Mouse (Mus musculus) cerebellum, adult 2 months (tissue): ENCODE data around the gene Bmpr1a. TPM values are rescaled to one million over a fixed set of nuclear protein-coding genes. Genes with fewer than 3 reads are reported as not detected.

ENCODE experiments used
- DNase-seq, 2 experiments: peaks; one replicate each; pipeline ENCODE4 v3.0.0; 2021
- H3K27ac ChIP-seq: fragments of 200-500 bp; 2 replicates; pipeline ENCODE4 v1.5.1; 2012; ENCODE audit warnings: low read length, control low read depth, inconsistent platforms; ENCODE audit not compliant: insufficient read depth
- H3K27me3 ChIP-seq: fragments of 200-500 bp; 2 replicates; pipeline ENCODE4 v1.6.1; 2012; ENCODE audit warnings: inconsistent platforms, mild to moderate bottlenecking, low read length, moderate library complexity; ENCODE audit not compliant: control insufficient read depth, insufficient read depth
- H3K4me1 ChIP-seq: fragments of 200-500 bp; 2 replicates; pipeline ENCODE4 v1.6.1; 2011; ENCODE audit warnings: low read length; ENCODE audit not compliant: control insufficient read depth, insufficient read depth
- H3K4me3 ChIP-seq: fragments of 200-500 bp; replicated peaks from 2 replicates; pipeline ENCODE3; 2011; ENCODE audit warnings: mild to moderate bottlenecking, low read depth, low read length, control low read depth; ENCODE audit not compliant: insufficient read depth
- CTCF ChIP-seq: fragments of 200-500 bp; IDR thresholded peaks from 2 replicates; pipeline ENCODE4 v1.5.1; 2011; ENCODE audit warnings: low read depth, mild to moderate bottlenecking, control low read depth, low read length, moderate library complexity, borderline replicate concordance; ENCODE audit not compliant: insufficient read depth
- POLR2A ChIP-seq: fragments of 200-500 bp; IDR thresholded peaks from 2 replicates; pipeline ENCODE4 v1.6.1; 2011; ENCODE audit warnings: low read length, control low read depth, borderline replicate concordance; ENCODE audit not compliant: insufficient read depth
- WGBS: fragments of 180-500 bp; shearing (Covaris S2); methylation state at CpG from one replicate; pipeline ENCODE4 v1.1.7; 2018; 5-methylcytosine and 5-hydroxymethylcytosine counted together
- polyA plus RNA-seq: library from polyadenylated mRNA; depleted of rRNA; stranded (reverse); fragments of >200 nt; gene quantifications from 2 replicates; pipeline ENCODE4 v1.2.3, GENCODE M21; 2012

Gene Bmpr1a
- polyA plus RNA-seq, 1 experiment: 23.3 TPM

DNA sequence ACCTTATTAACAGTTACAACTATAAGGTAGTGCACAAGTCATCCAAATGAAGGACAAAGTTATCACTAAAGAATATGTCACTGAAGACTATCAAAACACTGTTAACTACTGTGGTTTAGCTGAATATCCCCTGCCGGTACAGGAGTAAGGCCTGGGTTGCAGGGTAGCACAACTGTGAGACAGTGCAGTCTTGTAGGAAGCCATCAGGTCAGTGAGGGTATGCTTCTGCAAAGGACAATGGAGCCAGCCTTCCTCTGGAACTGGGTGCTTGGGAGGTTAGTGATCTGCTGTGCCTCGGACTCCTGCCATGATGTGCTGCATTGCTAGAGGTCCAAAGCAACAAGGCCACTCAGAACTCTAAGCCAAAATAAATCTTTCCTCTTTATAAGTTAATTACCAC, 43.8 kb downstream of the Bmpr1a start:
- WGBS: 92% methylated on average over 2 of the region's 2 CpGs

DNA sequence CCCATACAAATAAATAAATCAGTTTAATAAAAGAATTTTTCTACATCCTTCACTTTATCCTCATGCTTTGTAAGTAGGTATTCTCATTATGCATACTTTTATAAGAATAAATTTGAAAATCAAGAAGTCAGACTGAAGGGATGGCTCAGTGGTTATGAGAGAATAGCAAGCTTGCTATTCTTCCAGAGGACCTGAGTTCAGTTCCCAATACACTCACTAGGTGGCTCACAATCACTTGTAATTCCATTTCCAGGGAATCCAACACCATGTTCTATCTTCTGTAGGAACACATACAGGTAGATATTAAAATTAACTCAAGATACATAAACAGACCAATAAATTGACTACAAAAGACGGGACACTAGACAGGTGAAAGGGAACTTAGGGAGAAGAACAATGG, 44.3 kb downstream of the Bmpr1a start:
- WGBS: 65% methylated on average over 1 of the region's 1 CpGs

More for the DNA sequence above, 43.8 kb downstream of the Bmpr1a start:
- Histone ChIP-seq H3K4me3 (no peak overlapping the region), H3K4me1 (no peaks in the 10 kb centered on the region), H3K27me3 (no peaks in the 10 kb centered on the region), H3K27ac (no peak overlapping the region)
- no peak for TF ChIP-seq POLR2A
- TF ChIP-seq CTCF: no peak
- DNase-seq: no peak

DNA sequence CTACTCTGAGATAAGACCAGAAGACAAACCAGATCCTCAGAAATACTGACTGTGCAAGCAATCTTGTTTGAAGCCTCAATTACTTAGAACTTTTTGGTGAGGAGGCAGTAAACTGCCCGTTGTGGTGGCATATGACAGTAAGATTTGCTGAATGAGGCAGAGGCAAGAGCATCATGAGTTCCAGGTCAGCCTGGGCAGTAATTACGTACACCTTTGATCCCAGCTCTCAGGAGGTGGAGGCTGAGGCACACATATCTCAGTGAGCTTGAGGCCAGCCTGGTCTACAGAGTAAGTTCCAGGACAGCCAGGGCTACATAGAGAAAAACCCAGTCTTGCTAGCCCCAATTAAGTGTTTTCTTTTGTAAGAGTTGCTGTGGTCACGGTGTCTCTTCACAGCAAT, 48.9 kb downstream of the Bmpr1a start:
- DNase-seq: no peak
- H3K4me3 ChIP-seq: no peak overlapping the region
- WGBS: 73% methylated on average over 3 of the region's 3 CpGs
- no peak overlapping the region for H3K27ac ChIP-seq
- H3K27me3 ChIP-seq: no peaks in the 10 kb centered on the region
- H3K4me1 ChIP-seq: no peaks in the 10 kb centered on the region
- TF ChIP-seq POLR2A: no peak
- TF ChIP-seq CTCF: no peak

More for the DNA sequence above, 44.3 kb downstream of the Bmpr1a start:
- Histone ChIP-seq H3K27me3 (no peaks in the 10 kb centered on the region), H3K4me1 (no peaks in the 10 kb centered on the region), H3K4me3 (no peak overlapping the region), H3K27ac (no peak overlapping the region)
- TF ChIP-seq POLR2A: no peak
- TF ChIP-seq CTCF: peak; percentile 17; the same call in 1 of the 2 replicates
- peak; percentile 21 to 63 for DNase-seq

DNA sequence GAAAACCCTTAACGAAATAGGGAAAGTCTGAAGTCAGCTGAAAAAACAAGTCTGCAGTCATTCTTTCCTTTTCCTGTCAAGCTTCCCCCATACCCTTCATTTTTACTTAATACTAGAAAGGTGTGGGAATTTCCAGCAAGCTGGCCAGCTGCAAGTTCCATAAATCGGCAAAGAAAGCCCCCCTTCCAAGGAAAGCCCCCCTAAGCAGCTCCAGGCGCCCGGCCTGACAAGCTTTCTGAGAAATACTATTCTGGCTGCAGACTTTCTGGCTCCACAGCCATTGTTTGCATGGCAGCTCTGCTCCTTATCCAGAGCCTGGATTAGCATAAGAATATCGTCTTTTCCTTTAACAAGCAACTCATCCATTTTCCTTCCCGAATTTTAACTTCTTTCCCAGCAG, 49.5 kb downstream of the Bmpr1a start:
- DNase-seq: no peak
- 39% methylated on average over 6 of the region's 6 CpGs for WGBS
- no peaks in the 10 kb centered on the region for H3K4me1 ChIP-seq
- no peak overlapping the region for H3K4me3 ChIP-seq
- no peaks in the 10 kb centered on the region for H3K27me3 ChIP-seq
- no peak overlapping the region for H3K27ac ChIP-seq
- TF ChIP-seq CTCF (no peak), POLR2A (no peak)

DNA sequence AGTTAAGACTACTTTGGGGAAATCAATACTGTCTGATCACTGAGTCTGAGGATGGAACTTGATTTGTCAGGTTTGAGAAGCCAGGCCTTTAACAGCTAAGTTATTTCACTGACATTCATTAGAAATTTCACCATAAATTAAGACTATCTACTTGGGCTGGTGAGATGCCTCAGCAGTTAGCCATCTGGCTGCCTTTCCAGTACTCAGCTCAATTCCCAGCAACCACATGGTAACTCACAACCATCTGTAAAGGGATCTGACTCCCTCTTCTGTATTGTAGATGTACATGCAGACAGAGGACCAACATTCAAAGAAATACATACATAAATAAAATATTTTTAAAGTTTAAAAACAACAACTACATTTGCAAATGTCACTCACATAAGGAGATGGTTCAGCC, 51.3 kb downstream of the Bmpr1a start:
- Histone ChIP-seq H3K27me3 (no peaks in the 10 kb centered on the region), H3K4me3 (no peak overlapping the region), H3K4me1 (no peaks in the 10 kb centered on the region), H3K27ac (no peak overlapping the region)
- TF ChIP-seq CTCF: no peak
- DNase-seq: no peak

DNA sequence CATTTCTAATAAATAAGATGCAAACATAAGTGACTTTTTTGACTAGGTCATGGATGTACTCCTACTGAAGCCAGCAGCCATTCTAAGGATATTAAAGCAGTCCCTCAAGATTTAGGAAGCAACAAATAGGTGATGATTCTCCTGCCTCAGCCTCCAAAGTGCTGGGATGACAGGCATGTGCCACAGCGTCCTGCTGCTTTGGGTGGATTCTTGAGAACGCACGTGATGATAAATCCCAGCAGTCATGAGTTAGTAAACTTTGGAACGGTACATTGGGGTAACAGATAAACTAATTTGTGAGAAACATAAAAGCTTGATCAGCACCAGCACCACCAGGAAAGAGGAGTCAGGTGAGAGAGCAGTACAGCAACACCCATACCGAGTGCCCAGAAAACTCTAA, 52.7 kb downstream of the Bmpr1a start:
- H3K27me3 ChIP-seq: no peaks in the 10 kb centered on the region
- DNase-seq: no peak
- TF ChIP-seq POLR2A (no peak), CTCF (no peak)
- 93% methylated on average over 5 of the region's 5 CpGs for WGBS
- no peak overlapping the region for H3K4me3 ChIP-seq
- no peaks in the 10 kb centered on the region for H3K4me1 ChIP-seq
- no peak overlapping the region for H3K27ac ChIP-seq

DNA sequence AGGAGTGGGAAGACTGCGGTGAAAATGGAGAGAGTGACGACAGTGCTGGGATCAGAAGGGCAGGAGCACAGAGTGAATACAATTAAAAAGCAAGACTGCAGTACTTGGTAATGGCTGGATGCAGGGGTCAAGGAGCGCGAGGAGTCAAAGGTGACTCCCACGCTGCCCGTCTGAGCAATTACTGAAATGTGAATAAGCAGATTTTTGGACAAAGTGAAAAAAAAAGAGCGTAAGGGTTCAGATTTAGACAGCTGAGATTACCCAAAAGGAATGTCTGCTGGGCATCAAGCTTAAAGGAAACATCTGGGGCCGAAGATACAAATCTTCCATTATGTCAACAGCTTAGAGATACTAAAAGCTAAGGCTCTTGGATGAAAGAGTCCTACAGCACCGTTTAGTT, 53.3 kb downstream of the Bmpr1a start:
- Histone ChIP-seq H3K27ac (no peak overlapping the region), H3K4me3 (no peak overlapping the region), H3K27me3 (no peaks in the 10 kb centered on the region), H3K4me1 (no peaks in the 10 kb centered on the region)
- 83% methylated on average over 9 of the region's 9 CpGs for WGBS
- DNase-seq: no peak
- TF ChIP-seq CTCF (no peak), POLR2A (no peak)

DNA sequence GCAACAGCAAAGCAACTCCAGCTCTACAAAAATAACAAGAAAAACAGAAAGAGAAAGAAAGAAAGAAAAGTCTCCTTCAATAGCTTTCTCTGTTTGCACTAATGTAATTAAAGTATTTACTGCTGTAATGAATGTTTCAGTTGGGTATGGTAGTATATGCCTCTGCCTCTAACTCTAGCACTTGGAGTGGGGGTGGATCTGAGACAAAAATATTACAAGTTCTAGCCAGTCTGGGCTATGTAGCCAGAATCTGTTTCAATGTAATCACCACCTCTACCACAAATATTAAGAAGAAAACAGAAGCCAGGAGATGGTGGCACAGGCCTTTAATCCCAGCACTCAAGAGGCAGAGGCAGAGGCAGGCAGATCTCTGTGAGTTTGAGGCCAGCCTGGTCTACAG, 54.7 kb downstream of the Bmpr1a start:
- Histone ChIP-seq H3K27ac (no peak overlapping the region), H3K27me3 (no peaks in the 10 kb centered on the region), H3K4me3 (no peak overlapping the region), H3K4me1 (no peaks in the 10 kb centered on the region)
- no peak for DNase-seq
- TF ChIP-seq POLR2A: no peak
- TF ChIP-seq CTCF: no peak
